Mouse (Mus musculus): ENCODE data around the gene Cyp4a30b. TPM values are rescaled to one million over a fixed set of nuclear protein-coding genes. Genes with fewer than 3 reads are reported as not detected.
"Not testable (repeated sequence)": the region's sequence is repeated elsewhere in the genome, so short reads cannot be mapped to it uniquely, and the experiment has no call there.

Gene Cyp4a30b
- polyA plus RNA-seq, 1 experiment from 2014 or later = not detected

- not testable (repeated sequence) for H3K4me2 ChIP-seq (ENCODE audit: low read depth, low read length); DNase-seq (ENCODE audit: low spot score); H3K4me1 ChIP-seq (ENCODE audit: control insufficient read depth, insufficient read depth, low read length); H3K27me3 ChIP-seq (ENCODE audit: control insufficient read depth, insufficient read depth, low read length); H3K9me3 ChIP-seq (replicated peaks; ENCODE audit: control insufficient read depth, low read length); ATAC-seq (replicated peaks; ENCODE audit: insufficient number of reproducible peaks, low FRiP score, low TSS enrichment, low read depth); H3K27ac ChIP-seq (replicated peaks; ENCODE audit: low read depth, low read length); H3K4me3 ChIP-seq (ENCODE audit: low read depth, low read length); H3K9ac ChIP-seq (replicated peaks; ENCODE audit: low read length); H3K36me3 ChIP-seq (replicated peaks; ENCODE audit: control insufficient read depth, insufficient read depth, low read depth, low read length)
These were observed 61.6 kb downstream of the Cyp4a30b start for GRCm38 (mm10) chr4:115513964-115514363.

- not testable (repeated sequence) for H3K4me3 ChIP-seq (ENCODE audit: low read depth, low read length); H3K4me2 ChIP-seq (ENCODE audit: low read depth, low read length); ATAC-seq (replicated peaks; ENCODE audit: insufficient number of reproducible peaks, low FRiP score, low TSS enrichment, low read depth); H3K9me3 ChIP-seq (replicated peaks; ENCODE audit: control insufficient read depth, low read length); H3K9ac ChIP-seq (replicated peaks; ENCODE audit: low read length); H3K4me1 ChIP-seq (ENCODE audit: control insufficient read depth, insufficient read depth, low read length); H3K27me3 ChIP-seq (ENCODE audit: control insufficient read depth, insufficient read depth, low read length); DNase-seq (ENCODE audit: low spot score); H3K36me3 ChIP-seq (replicated peaks; ENCODE audit: control insufficient read depth, insufficient read depth, low read depth, low read length); H3K27ac ChIP-seq (replicated peaks; ENCODE audit: low read depth, low read length)
- whole genome bisulfite sequencing = 89% methylated on average over 5 of the region's 5 CpGs
These were observed 65.6 kb downstream of the Cyp4a30b start, which contains the start of gene Cyp4a10 for GRCm38 (mm10) chr4:115518000-115518399. Gene Cyp4a10 (plus strand): TSS chr4:115518264.

GRCm38 (mm10) chr4:115519444-115519843 lies 67.0 kb downstream of the Cyp4a30b start:
- H3K4me3 ChIP-seq (ENCODE audit: low read depth, low read length) = no peak overlapping the region

More at GRCm38 (mm10) chr4:115519444-115519843, 67.0 kb downstream of the Cyp4a30b start:
- no peak overlapping the region for H3K4me2 ChIP-seq (ENCODE audit: low read depth, low read length)
- no peaks in the 10 kb centered on the region for H3K9me3 ChIP-seq (replicated peaks; ENCODE audit: control insufficient read depth, low read length)
- no peaks in the 10 kb centered on the region for H3K4me1 ChIP-seq (ENCODE audit: control insufficient read depth, insufficient read depth, low read length)
- no peak overlapping the region for H3K27ac ChIP-seq (replicated peaks; ENCODE audit: low read depth, low read length)
- H3K9ac ChIP-seq (replicated peaks; ENCODE audit: low read length) = no peak overlapping the region
- DNase-seq (ENCODE audit: low spot score) (no peak), ATAC-seq (replicated peaks; ENCODE audit: insufficient number of reproducible peaks, low FRiP score, low TSS enrichment, low read depth) (no peak)
- 81% methylated on average over 4 of the region's 4 CpGs for WGBS
- H3K36me3 ChIP-seq (replicated peaks; ENCODE audit: control insufficient read depth, insufficient read depth, low read depth, low read length) = no peaks in the 10 kb centered on the region
- H3K27me3 ChIP-seq (ENCODE audit: control insufficient read depth, insufficient read depth, low read length) = no peaks in the 10 kb centered on the region

Other genes starting within 250 kb of the Cyp4a30b start
- not detected in 2 replicates for gene Cyp4a29, start 210.5 kb upstream of the Cyp4a30b start, polyA plus RNA-seq (2014; fragmentation: Nextera tagmentation; extraction: Ambion mirVana)
- gene Cyp4a12a, start 153.6 kb upstream of the Cyp4a30b start, polyA plus RNA-seq (2014; fragmentation: Nextera tagmentation; extraction: Ambion mirVana) = not detected in 2 replicates
- not detected in 2 replicates for gene Cyp4a12b, start 41.0 kb upstream of the Cyp4a30b start, polyA plus RNA-seq (2014; fragmentation: Nextera tagmentation; extraction: Ambion mirVana)
- not detected in 2 replicates for gene Cyp4a14, start 43.5 kb downstream of the Cyp4a30b start, polyA plus RNA-seq (2014; fragmentation: Nextera tagmentation; extraction: Ambion mirVana)
- gene Cyp4a10, start 65.7 kb downstream of the Cyp4a30b start, polyA plus RNA-seq (2014; fragmentation: Nextera tagmentation; extraction: Ambion mirVana) = not detected in 2 replicates
- gene Cyp4a31, start 111.0 kb downstream of the Cyp4a30b start, polyA plus RNA-seq (2014; fragmentation: Nextera tagmentation; extraction: Ambion mirVana) = not detected in 2 replicates
- gene Cyp4a32, start 148.4 kb downstream of the Cyp4a30b start, polyA plus RNA-seq (2014; fragmentation: Nextera tagmentation; extraction: Ambion mirVana) = not detected in 2 replicates
- not detected in 2 replicates for gene Cyp4b1, start 195.1 kb downstream of the Cyp4a30b start, polyA plus RNA-seq (2014; fragmentation: Nextera tagmentation; extraction: Ambion mirVana)